Mouse (Mus musculus): ENCODE measurements around the gene Dpysl5.

DNA sequence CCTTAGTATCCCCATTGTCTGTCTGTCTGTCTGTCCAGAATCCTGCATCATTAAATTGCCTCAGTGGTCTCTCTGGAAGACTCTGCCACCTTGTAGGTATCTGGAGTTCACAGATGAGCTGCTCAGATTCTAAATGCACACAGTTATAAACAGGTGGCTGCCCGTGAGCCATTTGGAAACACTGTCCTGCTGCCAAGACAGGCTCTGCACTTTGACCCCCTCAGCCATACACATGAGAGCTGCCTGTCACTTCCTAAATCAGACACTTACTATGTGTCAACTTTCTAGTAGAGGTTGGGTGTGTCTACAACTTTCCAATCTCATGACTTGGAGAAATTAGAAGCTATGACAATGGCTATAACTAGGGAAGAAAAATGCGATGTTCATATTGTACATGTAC, 128.4 kb downstream of the Dpysl5 start:
- no peak for TF ChIP-seq CTCF (IDR thresholded peaks at IDR 0.05; ENCODE audit: extremely low read depth, insufficient read depth, low read length)
- no peak for TF ChIP-seq POLR2A (IDR thresholded peaks at IDR 0.05; ENCODE audit: extremely low read depth, insufficient read depth, low read length)
